Mouse (Mus musculus) MEL-GATA-1-ER (cell line): ENCODE measurements around the gene Mcur1.

ENCODE experiments used
- DNase-seq: peaks from one replicate; pipeline ENCODE4 v3.0.0-alpha.2; 2012; ENCODE audit warnings: low read depth; ENCODE audit errors: extremely low read depth

Gene Mcur1

DNA sequence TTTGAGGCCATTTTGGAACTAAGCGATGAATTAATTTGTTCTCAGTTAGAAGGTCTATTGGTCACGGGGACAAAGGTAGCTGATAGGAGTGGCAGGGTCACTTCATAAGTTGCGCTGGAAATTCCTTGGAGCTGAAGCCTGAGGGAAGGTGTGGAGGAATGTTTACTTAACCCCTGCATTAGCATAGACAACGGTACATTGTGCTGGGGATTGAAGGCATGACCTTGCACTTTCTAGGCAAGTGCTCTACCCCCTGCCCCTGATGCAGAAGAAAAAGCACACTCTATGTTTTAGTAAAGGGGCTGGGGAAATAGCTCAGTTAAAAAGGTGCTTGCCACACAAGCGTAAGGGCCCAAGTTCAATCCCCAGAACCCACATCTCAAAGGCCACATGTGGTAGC, 33.7 kb downstream of the Mcur1 start:
- no peak for DNase-seq

DNA sequence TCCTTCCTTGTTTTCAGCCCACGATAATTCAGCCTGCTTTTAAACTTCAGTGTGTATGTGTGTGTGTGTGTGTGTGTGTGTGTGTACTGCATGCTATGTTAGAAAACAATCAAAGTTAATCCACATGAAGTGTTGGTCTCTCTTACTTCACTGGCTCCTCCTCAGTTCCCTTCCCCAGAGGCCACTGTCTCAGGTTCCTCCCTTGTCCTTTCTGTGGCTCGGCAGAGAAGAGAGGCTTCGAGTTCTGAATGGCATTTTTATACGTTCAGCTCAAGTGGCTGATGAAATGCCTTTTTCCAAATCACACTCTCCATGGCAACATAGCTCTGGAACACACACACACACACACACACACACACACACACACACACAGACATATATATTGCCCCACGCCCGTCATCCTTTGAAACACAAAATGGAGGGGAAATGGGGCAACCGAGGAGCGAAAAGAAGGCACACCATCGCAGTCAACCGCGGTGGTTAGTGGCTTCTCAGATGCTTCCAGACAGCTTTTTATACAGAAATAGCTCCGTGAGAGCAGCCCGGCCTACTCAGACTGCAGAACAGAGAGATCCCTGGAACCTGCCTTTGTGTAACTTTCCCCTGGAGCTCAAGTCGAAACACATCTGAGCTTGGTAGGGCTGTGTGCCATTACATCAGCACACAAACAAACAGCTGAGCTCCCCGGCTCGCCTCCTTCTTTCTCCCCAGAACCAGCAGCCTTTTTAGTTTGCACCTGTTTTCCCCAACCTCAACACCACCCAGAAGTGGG, 34.4 kb downstream of the Mcur1 start:
- DNase-seq: no peak

DNA sequence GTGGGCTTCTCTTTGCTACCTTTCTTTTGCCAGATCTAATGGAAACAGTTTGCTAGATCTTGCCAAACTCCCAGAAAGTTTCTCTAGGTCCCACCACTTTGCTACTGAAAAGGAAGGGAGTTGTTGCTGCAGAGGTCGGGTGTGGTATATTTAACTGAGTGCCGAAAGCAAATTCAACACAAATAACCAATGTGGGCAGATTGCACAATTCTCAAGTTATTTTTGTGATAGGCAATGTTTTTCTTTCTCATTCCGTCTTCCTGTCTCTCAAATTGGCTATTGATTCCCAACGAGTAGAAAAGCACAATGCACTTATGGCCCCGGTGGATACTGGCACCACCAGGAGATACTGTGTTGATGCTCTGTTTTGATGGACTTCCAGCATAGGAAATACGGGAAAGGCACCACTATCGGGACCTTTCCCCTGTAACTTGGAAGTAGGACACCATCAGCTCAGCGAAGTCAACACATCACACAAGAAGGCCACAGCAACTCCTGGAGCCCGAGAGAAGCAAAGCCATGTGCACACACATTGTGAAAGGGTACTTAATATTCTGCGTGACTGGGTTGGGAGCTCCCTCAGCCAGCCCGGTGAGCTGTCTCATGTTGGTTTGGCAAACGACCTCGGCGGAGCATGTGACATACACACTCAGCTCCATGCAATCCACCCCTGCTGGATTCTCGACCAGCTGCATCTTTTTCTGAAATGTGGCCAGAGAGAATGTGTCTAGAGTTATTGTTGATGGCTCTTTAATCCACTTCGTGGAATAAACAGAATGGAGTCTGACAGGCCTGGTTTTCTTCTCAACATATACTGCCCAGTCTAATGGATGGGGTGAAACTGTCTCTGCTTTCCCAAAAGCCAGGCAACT, 35.3 kb downstream of the Mcur1 start:
- no peak for DNase-seq

DNA sequence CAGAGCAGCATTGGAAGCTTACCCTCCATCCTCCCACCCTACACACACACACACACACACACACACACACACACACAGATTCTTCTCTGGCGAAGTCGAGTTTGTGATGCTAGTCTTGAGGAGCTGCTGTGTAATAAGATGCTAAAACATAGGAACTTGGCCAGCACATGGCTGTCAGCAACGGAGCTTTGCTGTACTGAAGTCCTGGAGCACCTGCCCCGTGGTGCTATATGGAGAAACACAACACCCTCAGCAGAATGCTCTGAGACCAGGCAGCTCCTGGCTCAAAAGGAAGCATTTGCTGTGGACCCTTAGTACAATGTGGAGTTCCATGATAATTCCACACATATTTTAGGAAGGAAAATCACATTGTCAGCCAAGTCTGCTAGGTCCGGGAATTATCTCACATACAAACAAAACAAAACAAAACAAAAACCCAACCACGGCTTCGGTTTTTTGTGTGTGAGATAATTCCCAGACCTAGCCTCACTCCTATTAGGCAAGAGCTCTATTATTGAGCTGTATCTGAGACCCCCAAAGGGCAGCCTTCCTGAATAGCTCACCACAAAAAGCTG, 36.0 kb downstream of the Mcur1 start:
- no peak for DNase-seq

DNA sequence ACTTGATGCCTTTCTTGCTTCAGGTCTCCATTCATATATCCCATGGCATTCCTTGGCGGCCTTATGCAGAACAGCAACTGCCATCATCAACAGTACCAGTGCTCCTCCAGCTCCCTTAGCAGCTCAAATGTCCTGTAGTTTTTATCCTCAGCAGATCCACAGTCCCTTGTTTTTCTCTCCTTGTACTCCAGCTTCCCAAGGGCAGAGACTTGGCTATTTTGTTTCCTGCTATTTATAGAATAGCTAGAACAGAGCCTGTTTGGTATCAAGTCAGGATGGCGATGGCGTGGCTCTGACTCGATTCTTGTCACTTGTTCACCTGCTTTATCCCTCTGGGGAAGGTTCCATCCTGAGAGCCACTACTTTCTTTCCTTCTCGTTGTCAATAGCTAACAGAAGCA, 38.1 kb downstream of the Mcur1 start:
- no peak for DNase-seq

DNA sequence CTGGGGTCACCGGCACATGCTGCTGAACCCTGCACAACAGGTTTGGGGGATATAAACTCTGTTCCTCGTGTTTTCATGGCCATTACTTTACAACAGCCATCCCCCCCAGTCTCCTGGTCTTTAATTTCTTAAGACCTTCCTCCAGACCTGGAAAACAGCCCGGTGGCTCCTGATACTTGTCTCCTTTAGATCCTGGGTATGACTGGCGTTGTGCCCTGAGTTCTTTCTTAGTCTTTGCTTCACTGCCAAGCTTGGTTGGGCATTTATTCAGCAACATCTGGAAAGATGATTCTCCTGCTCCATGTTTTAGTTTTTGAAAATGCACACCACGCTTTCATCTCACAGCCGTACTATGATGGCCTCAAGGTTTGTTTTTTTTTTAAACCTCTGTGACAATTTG, 40.7 kb downstream of the Mcur1 start:
- DNase-seq: no peak

DNA sequence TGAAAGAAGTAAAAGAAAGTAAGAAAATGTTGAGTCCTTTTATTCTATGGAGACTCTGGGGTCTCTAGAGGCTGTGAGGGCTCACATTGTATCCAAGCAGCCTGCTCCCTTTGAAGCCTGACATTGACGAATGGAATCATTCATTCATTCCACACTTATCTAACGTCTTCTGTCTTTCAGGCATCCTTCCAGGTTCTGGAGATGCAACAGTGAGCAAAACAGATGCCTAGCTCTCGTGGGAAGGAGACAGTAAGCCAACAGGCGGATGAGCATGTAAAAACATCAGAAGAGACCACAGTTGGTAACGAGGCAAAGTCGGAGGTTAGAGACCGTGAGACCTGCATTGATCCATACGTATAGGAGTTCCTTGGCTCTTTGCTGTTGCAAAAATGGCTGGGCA, 42.6 kb downstream of the Mcur1 start:
- DNase-seq: no peak

DNA sequence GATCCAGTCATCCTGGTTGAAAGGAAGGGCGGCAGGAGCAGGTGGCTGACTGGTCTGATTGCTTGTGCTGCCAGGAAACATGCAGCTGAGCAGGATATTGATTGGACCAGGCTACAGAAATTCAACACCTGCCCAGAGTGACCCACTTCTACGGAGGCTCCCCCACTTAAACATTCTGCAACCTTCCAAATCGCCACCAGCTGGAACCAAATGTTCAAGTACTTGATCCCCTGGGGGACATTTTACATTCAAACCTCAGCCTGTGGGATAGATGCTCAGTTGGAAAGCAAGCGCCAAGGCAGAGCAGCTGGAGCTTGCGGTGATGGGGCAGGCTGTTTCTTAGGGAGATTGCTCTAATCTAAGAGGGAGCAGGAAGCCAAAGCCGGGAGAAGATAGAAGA, 43.1 kb downstream of the Mcur1 start:
- DNase-seq: no peak

DNA sequence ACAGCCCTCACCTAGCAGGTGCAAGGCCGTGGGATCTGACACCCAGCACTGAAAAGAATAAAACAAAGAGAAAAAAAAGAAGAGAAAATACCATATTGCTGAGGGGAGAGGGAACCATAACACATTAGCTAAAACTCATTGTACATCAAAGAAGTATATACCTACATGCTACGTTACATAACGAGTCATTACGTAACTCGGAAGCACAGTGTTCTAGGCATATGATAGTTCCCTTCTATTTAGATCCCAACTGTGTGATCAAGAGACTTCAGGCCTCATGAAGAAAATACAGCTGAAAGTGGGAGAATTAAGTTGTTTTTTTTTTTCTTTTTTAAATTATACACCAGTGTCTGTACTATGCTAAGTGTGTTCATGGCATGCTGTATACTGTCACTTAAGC, 43.9 kb downstream of the Mcur1 start:
- no peak for DNase-seq

DNA sequence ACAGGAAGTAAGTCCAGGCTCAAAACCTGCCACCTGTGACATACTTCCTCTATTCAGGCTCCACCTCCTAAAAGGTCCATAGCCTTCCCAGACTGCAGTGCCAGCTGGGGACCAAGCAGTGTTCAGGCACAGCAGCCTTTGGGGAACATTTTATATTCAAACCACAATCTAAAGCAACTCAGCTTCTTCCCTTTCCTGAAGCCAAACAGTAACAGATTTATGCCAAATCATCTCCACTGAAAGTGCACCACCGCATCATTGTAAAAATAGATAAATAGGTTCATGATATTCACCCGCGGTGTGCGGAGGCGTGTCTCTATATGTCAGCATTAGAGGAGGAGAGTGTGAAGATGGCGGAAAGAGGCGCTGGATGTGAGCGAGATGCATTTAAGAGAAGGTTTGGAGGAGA, 45.0 kb downstream of the Mcur1 start:
- DNase-seq: peak; percentile 62

DNA sequence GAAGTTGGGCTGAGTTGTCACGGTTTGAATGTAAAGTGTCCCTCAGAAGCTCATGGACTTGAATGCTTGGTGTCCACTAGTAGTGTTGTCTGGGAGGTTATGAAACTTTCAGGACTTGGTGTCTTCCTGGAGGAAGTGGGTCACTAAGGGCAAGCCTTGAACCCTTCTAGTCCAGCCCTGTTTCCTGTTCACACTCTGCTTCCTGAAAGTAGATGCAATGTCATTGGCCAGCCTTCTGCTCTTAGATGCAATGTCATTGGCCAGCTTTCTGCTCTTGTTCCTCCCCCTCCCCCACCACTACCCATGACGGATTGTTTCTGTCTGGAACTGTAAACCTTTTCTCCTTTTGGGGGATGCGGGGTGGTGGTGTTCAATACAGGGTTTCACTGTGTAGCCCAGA, 47.3 kb downstream of the Mcur1 start:
- DNase-seq: no peak

DNA sequence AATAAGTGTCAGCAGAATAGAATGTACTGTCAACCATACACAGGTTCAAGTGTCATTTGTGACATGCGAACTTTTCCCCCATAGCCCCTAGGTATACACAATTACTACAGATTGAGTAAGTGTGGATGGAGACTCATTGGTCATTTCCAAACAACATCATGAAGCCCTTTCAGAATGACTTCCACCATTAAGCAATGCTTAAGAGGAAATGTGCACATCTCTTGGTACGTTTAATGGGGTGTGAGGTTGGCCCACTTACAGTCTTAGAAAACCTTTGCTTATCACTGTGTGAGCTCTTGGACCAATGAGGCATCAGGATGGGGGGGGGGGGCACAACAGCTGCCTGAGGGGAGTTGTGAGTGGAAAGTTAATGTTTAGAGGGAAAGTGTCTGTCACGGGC, 54.2 kb downstream of the Mcur1 start:
- no peak for DNase-seq

DNA sequence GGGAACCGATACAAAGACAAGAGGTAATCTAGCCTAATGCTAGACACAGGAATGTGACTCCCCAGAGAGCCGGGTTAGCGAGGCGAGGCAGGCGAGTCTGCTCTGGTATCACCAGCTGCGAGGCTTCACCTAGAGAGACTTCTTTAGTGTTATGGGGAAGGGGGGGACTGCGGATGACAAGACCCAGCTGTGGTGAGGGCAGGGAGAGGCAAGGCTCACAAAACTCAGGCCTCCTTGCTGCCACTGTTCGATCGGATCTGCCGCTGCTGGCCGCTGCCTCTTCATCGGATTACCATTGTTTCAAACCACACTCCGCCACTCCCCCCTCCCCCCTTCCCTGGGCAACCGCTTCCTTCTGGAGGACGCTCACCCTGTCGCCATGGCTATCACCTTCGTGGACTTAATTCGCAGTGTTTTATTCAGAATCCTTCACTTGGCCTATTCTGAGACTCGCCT, 56.6 kb downstream of the Mcur1 start:
- DNase-seq: no peak

DNA sequence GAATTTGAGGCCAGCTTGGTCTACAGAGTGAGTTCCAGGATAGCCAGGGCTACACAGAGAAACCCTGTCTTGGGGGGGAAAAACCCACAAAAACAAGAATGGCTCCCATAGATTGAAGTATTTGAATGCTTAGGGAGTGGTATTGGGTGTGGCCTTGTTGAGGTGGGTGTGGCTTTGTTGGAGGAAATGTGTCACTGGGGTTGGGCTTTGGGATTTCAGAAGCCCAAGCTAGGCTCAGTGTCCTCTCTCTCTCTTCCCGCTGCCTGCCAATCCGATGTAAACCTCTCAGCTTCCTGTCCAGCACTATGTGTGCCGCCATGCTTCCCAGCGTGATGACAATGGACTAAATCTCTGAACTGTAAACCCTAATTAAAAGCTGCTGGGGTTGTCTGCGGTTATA, 58.4 kb downstream of the Mcur1 start:
- DNase-seq: no peak

DNA sequence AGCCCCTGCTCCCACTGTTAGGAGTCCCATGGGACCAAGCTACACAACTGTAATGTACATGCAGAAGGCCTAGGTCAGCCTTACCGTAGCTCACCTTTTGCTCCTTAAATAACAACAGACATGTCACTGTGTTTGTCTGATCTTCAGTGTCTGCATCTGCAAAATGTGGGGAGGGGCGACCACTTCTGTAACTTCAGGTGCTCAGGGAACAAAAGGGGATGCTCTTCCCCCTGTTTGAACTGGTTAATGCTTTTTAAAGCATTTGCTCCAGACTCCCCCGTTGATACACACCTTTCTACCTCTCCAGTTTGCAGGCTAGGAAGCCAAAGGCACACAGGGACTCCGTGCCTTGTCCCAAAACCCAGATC, 59.5 kb downstream of the Mcur1 start:
- DNase-seq: no peak

DNA sequence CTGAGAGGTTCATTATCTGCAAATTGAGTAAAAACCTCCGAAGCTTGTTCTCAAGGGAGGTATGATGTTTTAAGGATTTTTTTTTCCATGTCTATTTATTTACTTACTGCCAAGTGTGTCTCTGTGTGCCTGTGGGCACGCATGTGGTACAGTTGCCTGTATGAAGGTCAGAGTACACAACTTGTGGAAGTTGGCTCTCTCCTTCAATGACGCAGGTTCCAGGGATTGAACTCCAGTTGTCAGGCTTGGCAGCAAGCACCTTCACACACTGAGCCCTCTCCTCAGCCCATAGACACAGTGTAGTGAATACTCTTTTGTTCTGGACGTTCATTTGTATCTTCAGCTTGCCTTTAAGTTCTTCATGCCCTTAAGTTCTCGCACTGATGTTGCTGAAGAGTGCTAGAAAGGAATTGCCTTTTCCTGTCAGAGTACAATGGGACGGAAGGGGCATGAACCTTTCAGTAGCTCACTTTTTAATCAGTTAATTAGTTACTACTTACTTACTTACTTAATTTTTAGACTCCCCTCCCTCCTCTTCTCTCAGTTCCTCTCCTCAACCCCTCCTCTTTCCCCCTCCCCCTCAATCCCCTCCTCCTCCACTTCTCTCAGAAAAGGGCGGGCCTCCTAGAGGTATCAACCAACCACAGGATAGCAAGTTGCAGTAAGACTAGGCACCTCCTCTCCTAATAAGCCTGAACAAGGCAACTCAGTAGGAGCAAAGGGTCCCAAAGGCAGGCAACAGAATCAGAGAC, 60.1 kb downstream of the Mcur1 start:
- DNase-seq: no peak

DNA sequence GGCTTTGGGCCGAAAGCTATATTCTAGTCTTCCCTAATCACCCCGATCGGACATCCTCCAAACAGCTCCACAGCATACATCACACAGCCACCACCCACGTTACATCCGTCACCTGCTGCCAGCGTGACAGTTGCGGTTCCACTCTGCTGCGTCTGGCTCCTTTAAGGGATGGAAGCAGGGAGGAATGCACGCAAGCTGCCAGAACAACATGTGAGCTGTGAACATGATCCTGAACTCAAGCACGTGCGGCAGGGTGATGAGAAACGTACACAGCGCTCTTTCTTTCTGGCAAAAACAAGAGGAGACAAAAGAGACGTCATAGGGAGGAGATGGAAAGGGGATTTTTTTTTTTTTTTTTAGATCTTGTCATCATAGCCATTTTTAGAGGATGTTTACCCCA, 61.1 kb downstream of the Mcur1 start:
- DNase-seq: no peak

DNA sequence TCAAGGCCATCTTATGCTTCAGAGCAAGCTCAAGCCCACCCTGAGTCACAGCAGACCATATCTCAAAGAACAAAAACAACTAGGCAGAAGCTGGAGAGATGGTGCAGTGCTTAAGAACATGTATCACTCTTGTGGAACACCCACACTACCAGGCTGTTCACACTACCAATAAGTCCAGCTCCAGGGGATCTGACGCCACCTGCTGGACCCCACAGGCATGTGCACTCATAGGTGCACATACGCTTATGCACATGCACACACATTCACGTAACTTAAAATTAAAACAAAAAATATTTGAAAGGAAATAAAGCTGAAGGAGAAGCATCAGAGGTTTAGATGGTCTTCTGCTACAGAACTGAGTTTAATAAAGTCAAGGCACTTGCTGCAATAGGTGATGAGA, 62.2 kb downstream of the Mcur1 start:
- no peak for DNase-seq

DNA sequence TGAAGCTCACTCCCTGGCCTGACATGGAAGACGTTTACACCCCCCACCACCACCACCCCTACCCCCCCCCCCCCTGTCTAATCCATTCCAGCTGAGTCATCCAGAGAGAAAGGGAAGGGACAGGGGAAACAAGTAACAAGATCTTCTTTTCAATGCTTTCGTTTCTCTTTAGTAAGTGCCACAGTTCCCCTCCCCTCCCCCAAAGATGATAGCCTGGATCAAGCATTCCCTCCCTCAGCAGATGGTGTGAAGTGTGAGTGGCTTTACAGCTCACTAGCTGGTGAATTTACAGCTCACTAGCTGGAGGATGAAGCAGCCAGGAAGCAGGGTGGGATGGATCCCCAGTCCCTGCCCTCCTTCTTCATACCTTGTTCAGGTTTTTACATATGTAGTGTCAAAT, 63.3 kb downstream of the Mcur1 start:
- DNase-seq: no peak

DNA sequence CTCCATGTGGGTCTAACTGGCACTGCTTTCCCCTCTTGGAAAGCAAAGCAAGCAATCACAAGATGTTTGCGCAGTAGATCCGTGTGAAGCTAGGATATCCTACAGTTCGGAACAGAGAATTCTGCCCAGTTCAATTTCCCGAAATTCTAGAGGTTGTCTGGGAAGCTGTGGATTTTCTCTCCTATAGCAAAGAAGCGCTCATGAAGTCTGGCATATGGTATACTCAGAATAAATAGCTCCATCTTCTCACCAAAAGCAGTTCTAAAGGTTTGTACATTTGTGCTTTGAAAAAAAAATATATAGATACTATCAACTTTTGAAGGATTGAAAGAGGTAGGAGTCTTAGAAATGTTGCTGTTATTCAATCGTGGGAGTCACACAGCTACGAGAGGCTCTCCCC, 64.3 kb downstream of the Mcur1 start:
- no peak for DNase-seq

DNA sequence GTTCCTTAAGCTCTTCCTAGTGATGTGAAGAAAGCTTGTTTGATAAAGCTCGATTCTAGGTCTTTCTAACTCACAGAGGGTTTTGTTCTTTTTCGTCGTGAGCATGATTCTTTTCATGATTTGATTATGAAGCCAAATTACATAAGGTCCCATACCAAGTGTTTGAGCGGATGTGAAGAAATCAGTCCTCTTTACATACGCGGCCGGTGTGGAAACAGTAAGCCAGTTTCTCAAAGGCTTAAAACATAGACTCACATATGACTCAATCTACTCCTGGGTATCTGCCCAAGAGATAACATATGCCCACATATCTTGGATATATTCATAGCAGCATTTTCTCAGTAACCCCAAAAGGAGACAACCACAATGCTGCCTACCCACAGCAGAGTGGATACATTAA, 66.3 kb downstream of the Mcur1 start:
- no peak for DNase-seq

DNA sequence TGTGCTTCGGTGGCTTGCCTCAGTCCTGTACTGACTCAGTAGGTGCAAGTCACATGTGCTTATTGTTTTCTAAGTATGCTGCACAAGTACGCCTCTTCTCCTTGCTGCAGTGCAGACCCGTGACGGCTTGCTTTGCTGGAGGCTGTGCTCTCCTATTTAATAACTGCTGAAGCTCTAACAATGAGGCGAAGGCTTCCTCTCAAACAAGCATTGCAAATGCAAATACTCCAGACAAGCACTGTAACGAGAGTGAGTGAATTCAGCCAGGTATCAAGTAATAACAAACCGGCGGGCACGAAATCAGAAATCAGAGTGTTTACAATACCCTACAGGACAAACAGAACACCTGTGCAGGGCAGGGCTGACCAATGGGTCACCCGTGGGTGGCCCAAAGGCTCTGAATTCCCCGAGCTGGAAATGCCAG, 66.9 kb downstream of the Mcur1 start:
- no peak for DNase-seq
